Mouse (Mus musculus) heart, adult 2 months (tissue): Measurements from ENCODE around the gene Ets1.

ENCODE experiments used
- CTCF ChIP-seq: fragments of 200-600 bp; IDR thresholded peaks from 2 replicates; pipeline ENCODE4 v1.8.1; 2022; ENCODE audit warnings: antibody characterized with exemption, mild to moderate bottlenecking, moderate library complexity
- EP300 ChIP-seq: fragments of 200-500 bp; IDR thresholded peaks from 2 replicates; pipeline ENCODE4 v1.6.1; 2011; ENCODE audit warnings: low read depth, low read length, control low read depth; ENCODE audit not compliant: insufficient read depth
- POLR2A ChIP-seq: fragments of 200-500 bp; IDR thresholded peaks from 2 replicates; pipeline ENCODE4 v1.6.1; 2011; ENCODE audit warnings: mild to moderate bottlenecking, low read depth, low read length, control low read depth; ENCODE audit not compliant: insufficient read depth

DNA sequence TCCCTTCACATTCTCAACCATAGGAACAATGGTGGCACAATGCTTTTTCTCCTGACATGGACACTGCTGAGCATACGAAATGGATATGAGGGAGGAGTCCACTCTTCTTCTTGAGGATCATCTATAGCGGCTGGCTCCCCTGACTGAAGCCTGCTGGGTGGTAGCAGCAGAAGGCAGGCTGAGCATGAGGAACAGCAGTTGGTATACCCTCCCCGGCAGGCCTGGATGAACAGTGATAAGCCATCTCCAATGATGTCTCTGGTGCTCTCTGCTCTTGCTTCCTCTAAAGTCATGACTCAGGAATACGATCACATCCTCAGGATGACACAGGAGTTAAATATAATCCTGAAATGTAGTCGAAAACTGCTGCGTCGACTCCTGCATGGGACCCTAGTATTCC is 32.9 kb upstream of the Ets1 start:
- TF ChIP-seq POLR2A (no peak), CTCF (no peak), EP300 (no peak)
